Mouse (Mus musculus): ENCODE measurements around the gene Hopx. TPM values are rescaled to one million over a fixed set of nuclear protein-coding genes. Genes with fewer than 3 reads are reported as not detected.

Hopx gene
- polyA plus RNA-seq, 1 experiment = 88.6 TPM

DNA sequence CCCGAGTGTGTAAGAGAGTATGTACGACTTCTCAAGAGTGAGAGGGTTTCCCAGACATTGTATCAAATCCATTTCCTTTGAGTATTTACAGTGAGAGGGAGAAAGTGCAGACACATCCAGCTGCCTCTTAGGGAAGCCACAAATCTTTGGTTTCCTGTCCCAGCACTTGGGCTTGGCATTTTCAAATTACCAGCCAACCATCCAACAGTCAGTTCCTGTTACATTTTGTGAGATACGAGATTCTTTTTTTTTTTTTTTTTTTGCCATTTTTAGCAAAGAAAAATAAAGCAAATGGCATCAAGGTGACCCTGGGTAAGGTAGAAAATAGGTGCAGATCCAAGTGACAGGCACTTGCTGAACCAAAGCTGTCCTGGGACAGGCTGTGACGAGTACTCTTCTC is 9.2 kb upstream of the Hopx start:
- Histone ChIP-seq H3K4me1 (ENCODE audit: control insufficient read depth, insufficient read depth, low read length) (peaks cover 1% of the 10 kb centered on the region), H3K4me3 (ENCODE audit: insufficient read depth, low read length) (no peak overlapping the region), H3K27ac (ENCODE audit: insufficient read depth, low read length) (no peak overlapping the region)
- TF ChIP-seq POLR2A (IDR thresholded peaks at IDR 0.05; ENCODE audit: extremely low read depth, insufficient read depth, low read length) = no peak
- no peak for TF ChIP-seq CTCF (IDR thresholded peaks at IDR 0.05; ENCODE audit: extremely low read depth, insufficient read depth, low read length)

DNA sequence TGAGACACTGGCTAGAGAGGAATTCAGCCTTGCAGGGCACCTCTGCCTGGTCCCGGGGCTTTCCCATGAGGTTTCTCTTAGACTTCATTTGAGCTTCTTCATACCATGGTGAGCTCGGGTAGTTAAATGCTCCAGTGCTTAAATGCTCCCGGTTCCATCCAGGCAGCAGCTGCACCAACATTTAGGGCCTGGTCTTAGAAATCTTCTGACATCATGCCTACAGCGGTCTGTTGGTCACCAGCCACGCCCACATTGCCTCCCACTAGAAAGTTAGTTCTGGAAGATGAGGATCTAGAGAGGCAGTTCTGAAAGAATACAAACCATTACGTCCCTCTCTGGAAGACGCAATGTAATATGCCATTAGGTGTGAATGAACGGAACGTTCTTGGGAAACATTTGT is 8.7 kb upstream of the Hopx start:
- TF ChIP-seq CTCF (IDR thresholded peaks at IDR 0.05; ENCODE audit: extremely low read depth, insufficient read depth, low read length) (no peak), POLR2A (IDR thresholded peaks at IDR 0.05; ENCODE audit: extremely low read depth, insufficient read depth, low read length) (no peak)
- Histone ChIP-seq H3K27ac (ENCODE audit: insufficient read depth, low read length) (no peak overlapping the region), H3K4me1 (ENCODE audit: control insufficient read depth, insufficient read depth, low read length) (peaks cover 1% of the 10 kb centered on the region), H3K4me3 (ENCODE audit: insufficient read depth, low read length) (no peak overlapping the region)

DNA sequence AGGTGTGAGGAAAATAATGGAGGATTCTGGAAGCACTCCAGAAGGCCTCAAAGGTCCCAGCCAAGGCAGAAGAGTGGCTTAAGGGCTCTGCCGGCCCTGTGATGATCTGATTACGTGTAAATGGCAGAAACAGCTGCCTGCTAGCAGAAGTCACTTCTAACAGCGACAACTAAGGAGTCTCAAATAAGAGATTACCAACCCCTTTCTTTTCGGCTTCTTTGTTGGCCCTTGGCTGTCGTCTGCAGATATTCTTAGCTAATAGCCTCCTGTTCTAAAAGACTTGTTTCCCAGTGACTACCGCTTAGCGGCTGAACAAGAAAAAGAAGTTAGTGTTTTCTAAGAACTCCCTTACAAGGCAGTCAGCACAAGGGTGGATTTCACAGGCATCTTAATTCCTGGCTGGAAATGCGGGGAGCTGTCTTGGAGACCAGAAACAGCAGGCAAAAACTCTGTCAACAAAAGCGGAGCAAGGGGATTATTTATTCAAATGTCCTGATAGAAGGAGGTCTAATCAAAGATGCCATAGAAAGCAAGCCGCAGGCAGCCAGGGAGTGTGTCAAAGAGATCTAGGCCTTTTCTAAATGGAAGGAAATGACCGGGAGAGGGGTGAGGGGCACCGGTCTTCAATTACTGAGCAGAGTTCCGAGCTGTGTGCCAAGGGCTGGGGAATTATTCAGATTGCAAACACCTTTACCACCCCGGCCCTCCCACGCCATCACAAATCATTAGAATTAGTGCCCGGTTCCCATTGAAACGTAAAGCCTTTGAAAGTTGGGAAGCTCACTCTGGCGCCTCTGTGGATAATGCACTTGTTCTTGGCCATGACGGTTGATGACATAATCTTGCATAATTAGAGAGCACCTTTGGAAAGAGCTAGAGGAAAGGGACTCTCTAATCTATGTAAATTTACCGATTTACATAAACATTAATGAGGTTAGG is 7.6 kb upstream of the Hopx start:
- TF ChIP-seq POLR2A (IDR thresholded peaks at IDR 0.05; ENCODE audit: extremely low read depth, insufficient read depth, low read length) (no peak), CTCF (IDR thresholded peaks at IDR 0.05; ENCODE audit: extremely low read depth, insufficient read depth, low read length) (no peak)
- H3K4me1 ChIP-seq (ENCODE audit: control insufficient read depth, insufficient read depth, low read length) = peaks cover 1% of the 10 kb centered on the region
- no peak overlapping the region for H3K27ac ChIP-seq (ENCODE audit: insufficient read depth, low read length)
- no peak overlapping the region for H3K4me3 ChIP-seq (ENCODE audit: insufficient read depth, low read length)

DNA sequence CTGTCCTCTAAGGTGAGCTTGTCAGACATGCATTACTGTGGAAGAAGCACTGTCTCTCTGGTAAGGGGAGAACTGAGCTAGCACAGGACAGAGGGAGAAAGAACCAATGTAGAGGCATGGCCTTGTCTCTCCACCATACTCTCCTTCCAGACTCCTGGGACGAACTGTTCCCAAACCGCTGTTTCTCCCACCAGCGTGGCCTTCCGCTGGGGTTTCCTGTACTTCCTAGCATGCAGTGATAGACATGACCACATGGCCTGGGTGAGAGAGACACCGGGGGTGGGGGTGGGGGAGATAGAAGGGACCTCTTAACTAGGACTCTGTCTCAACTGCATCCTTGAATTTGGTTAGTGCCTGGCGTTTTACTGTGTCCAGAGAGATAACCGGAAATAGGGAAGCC is 5.8 kb upstream of the Hopx start:
- no peak overlapping the region for H3K27ac ChIP-seq (ENCODE audit: insufficient read depth, low read length)
- no peak overlapping the region for H3K4me3 ChIP-seq (ENCODE audit: insufficient read depth, low read length)
- no peak for TF ChIP-seq CTCF (IDR thresholded peaks at IDR 0.05; ENCODE audit: extremely low read depth, insufficient read depth, low read length)
- TF ChIP-seq POLR2A (IDR thresholded peaks at IDR 0.05; ENCODE audit: extremely low read depth, insufficient read depth, low read length) = no peak
- H3K4me1 ChIP-seq (ENCODE audit: control insufficient read depth, insufficient read depth, low read length) = peaks cover 1% of the 10 kb centered on the region

DNA sequence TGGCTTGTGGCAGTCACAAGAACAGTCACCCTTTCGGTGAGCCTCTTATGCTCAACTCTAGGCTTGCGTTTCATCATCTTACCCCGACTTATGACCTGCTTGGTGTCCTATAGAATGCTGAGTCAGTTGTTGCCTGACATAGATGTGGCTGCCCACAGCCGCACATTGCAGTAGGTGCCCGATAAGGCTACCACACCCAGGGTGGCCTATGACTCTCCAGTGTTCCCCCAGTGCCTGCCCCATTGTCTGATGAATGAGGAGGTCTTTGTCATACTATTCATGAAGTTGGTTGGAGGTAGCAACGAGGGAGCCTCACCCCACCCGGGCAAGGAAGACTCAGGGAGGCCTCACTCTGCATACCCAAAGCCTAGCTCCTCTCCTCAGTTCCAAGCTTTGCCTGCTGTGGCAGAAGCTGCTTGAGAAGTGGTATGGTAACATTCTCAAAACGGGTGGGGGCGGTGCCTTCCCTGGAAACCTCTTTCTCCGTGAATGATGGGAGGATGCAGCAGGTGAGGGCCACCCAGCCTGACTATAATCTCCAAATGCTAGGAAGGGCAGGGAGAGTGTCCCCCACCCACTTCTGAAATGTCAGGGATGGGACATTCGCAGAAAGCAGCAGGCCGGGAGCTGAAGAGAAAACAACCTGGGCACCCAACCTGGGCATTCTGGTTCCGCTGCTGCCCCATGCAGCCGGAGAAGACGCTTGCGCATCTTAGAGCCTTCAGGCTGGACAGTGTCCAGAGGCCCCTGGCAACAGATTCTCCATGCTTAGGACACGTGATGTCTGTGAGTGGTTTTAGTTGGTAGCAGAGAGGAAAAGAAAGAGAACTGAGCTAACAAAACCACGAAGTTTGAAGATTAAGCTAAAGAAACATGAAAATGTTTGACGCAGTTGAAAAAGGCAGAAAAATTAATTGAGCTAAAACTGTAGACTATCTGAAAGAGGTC is 4.8 kb upstream of the Hopx start:
- TF ChIP-seq CTCF (IDR thresholded peaks at IDR 0.05; ENCODE audit: extremely low read depth, insufficient read depth, low read length) (no peak), POLR2A (IDR thresholded peaks at IDR 0.05; ENCODE audit: extremely low read depth, insufficient read depth, low read length) (no peak)
- no peak overlapping the region for H3K27ac ChIP-seq (ENCODE audit: insufficient read depth, low read length)
- no peak overlapping the region for H3K4me3 ChIP-seq (ENCODE audit: insufficient read depth, low read length)
- H3K4me1 ChIP-seq (ENCODE audit: control insufficient read depth, insufficient read depth, low read length) = peaks cover 2% of the 10 kb centered on the region

DNA sequence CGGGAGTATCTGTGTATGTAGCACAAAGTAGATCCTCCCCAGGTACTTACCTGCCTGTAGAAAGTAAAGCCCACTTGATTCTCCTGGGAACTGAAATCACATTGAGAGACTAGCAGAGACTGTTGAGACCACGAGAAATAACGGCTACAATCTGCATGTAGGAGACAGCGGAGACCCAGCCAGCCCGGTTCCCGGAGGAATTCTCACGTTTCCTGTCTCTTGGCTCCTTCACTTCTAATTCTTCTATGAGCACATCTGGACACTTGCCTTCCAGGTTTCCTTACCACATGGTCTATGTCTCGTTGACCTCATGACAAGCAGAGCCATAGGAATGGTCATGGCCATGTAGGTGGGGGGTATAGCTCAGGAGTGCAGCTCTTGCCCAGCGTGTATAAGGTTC is 811 bp upstream of the Hopx start:
- Histone ChIP-seq H3K4me1 (ENCODE audit: control insufficient read depth, insufficient read depth, low read length) (0 out of 2 replicates have a peak, but pooled peaks cover 2% of the 10 kb centered on the region), H3K27ac (ENCODE audit: insufficient read depth, low read length) (no peak overlapping the region), H3K4me3 (ENCODE audit: insufficient read depth, low read length) (no peak overlapping the region)
- TF ChIP-seq POLR2A (IDR thresholded peaks at IDR 0.05; ENCODE audit: extremely low read depth, insufficient read depth, low read length) = no peak

DNA sequence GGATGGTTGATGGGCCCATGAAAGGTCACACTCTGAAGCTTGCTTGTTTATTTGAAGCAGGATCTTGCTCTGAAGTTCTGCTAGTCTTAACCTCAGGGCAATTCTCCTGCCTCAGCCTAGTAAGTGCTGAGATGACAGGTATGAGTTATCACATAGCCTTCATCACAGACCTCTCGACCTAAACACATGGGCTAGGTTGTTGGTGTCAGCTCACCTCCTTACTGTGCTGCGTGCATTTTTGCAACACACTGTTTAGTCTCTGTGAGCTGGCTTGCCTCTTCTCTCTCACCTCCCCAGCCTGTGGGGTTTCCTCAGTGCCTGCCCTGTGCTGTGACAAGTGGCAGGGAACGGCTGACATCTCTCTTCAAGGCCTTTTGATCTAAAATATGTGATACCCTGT is 1.1 kb downstream of the Hopx start:
- TF ChIP-seq POLR2A (IDR thresholded peaks at IDR 0.05; ENCODE audit: extremely low read depth, insufficient read depth, low read length) = no peak
- TF ChIP-seq CTCF (IDR thresholded peaks at IDR 0.05; ENCODE audit: extremely low read depth, insufficient read depth, low read length) = no peak
- 0 out of 2 replicates have a peak, but pooled peaks cover 2% of the 10 kb centered on the region for H3K4me1 ChIP-seq (ENCODE audit: control insufficient read depth, insufficient read depth, low read length)
- no peak overlapping the region for H3K4me3 ChIP-seq (ENCODE audit: insufficient read depth, low read length)
- no peak overlapping the region for H3K27ac ChIP-seq (ENCODE audit: insufficient read depth, low read length)

DNA sequence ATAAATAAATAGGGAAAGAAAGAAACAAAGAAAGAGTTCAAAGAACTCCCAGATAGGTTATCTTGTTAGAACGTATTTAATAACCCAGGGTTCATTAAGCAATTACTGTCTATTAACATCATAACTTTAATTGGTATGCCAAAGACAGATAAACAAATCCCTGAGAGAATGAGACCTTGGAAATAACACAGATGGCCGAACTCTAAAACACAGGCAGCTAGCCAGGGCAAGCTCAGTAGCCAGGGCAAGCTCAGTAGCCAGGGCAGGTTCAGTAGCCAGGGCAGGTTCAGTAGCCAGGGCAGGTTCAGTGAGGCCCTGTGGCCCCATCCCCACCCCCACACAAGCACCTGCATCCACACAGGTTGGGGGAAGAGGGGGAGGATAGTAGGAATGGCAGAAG is 2.9 kb downstream of the Hopx start:
- H3K27ac ChIP-seq (ENCODE audit: insufficient read depth, low read length) = no peak overlapping the region
- 0 out of 2 replicates have a peak, but pooled peaks cover 2% of the 10 kb centered on the region for H3K4me1 ChIP-seq (ENCODE audit: control insufficient read depth, insufficient read depth, low read length)
- no peak for TF ChIP-seq CTCF (IDR thresholded peaks at IDR 0.05; ENCODE audit: extremely low read depth, insufficient read depth, low read length)
- no peak overlapping the region for H3K4me3 ChIP-seq (ENCODE audit: insufficient read depth, low read length)

DNA sequence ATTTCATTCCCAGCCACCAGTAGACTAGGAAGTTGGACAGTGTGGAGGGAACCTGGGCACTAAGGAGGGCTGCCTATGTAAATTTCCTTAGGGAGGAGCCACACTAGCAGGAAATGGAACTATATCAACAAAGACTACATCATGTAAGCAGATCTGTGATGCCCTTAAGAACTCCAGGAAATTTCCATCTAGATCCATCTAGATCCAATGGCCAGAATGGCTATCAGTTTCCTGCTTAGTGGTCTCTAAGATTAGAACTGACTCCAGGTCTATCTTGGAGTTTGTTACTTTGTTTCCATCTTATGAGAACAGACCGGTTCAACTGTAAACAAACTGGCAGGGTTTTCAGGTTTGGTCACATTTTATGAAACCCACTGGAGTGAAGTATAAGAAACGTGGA is 5.1 kb downstream of the Hopx start:
- TF ChIP-seq CTCF (IDR thresholded peaks at IDR 0.05; ENCODE audit: extremely low read depth, insufficient read depth, low read length) (no peak), POLR2A (IDR thresholded peaks at IDR 0.05; ENCODE audit: extremely low read depth, insufficient read depth, low read length) (no peak)
- Histone ChIP-seq H3K4me3 (ENCODE audit: insufficient read depth, low read length) (no peak overlapping the region), H3K27ac (ENCODE audit: insufficient read depth, low read length) (no peak overlapping the region), H3K4me1 (ENCODE audit: control insufficient read depth, insufficient read depth, low read length) (0 out of 2 replicates have a peak, but pooled peaks cover 1% of the 10 kb centered on the region)

Measured in cortical plate, adult 2 months (tissue).